ENCODE assay signal across 18 mouse cellular contexts in the genomic region with DNA sequence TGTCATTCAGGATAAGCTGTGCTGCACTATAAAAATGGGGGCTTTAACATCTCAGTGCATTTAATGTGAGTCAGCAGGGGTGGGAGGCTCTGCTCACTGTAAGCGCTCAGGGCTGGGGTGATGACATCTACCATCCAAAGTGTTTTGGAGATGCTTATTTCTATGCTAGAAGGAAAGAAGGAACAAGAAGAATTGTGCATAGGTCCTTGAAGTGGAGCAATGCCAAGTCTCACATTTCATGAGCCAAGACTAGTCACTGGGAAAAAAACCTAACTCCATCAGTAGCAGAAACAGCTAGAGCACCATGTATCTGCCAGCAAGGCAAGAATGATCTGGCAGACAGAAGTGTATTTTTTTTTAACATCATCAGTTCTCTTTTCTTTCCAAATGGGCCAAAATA.
DNase-seq lines count a peak whose midpoint lies in the region; ATAC-seq and TF ChIP-seq lines count a peak whose summit lies in the region.
"Had no signal": no experiment of that assay in that cellular context is flagged by ENCODE, and none has a peak within 500 bp of the region (broad histone marks: within the 10 kb centered on the region; RNA-seq: fewer than 3 reads in every experiment).

No protein-coding gene starts in this region.

- no peaks in the 10 kb centered on the region for H3K27me3 ChIP-seq in forebrain, postnatal 0 days (ENCODE audit: insufficient read depth, low read length)
- H3K27me3 ChIP-seq in forebrain, embryonic 15.5 days: no peaks in the 10 kb centered on the region
- H3K27me3 ChIP-seq: lung, embryonic 15.5 days had no signal

- H3K4me1 ChIP-seq in forebrain, postnatal 0 days (ENCODE audit: insufficient read depth): no peaks in the 10 kb centered on the region
- H3K4me1 ChIP-seq in forebrain, embryonic 15.5 days: no peaks in the 10 kb centered on the region
- H3K4me1 ChIP-seq: lung, embryonic 15.5 days had no signal

- no peak overlapping the region for H3K4me2 ChIP-seq in forebrain, postnatal 0 days (ENCODE audit: low read depth)
- H3K4me2 ChIP-seq in forebrain, embryonic 15.5 days (replicated peaks): no peak overlapping the region
- H3K4me2 ChIP-seq: lung, embryonic 15.5 days had no signal

- peak; percentile 63; the same call in 1 of the 2 replicates for ATAC-seq in forebrain, postnatal 0 days
- no peak for ATAC-seq in forebrain, embryonic 15.5 days (replicated peaks)
- ATAC-seq in monocyte, adult 5-6 weeks (replicated peaks; ENCODE audit: insufficient number of reproducible peaks, low FRiP score, low TSS enrichment, poor library complexity, severe bottlenecking): no peak
- ATAC-seq: inflammation-experienced regulatory T-cells, adult 6 months; midbrain, embryonic 16.5 days had no signal

- H3K4me3 ChIP-seq in forebrain, postnatal 0 days (ENCODE audit: low read depth, low read length): no peak overlapping the region
- H3K4me3 ChIP-seq in forebrain, embryonic 15.5 days: no peak overlapping the region
- H3K4me3 ChIP-seq in left cerebral cortex, adult 2 months: no peak overlapping the region
- H3K4me3 ChIP-seq: gastrocnemius, adult 2 months; heart, adult 2 months; hindbrain, embryonic 10.5 days; lung, embryonic 15.5 days had no signal

- TF ChIP-seq CTCF in forebrain, postnatal 0 days (IDR thresholded peaks at IDR 0.05; ENCODE audit: low read depth): no peak
- no peak for TF ChIP-seq CTCF in left cerebral cortex, adult 2 months (IDR thresholded peaks at IDR 0.05)

- peak; percentile 59 for DNase-seq in forebrain, postnatal 0 days
- DNase-seq in left cerebral cortex, adult 18-20 months (ENCODE audit: low spot score in 2 of 2): peak; percentile 47 to 57
- no peak for DNase-seq in left cerebral cortex, adult 2 months (ENCODE audit: extremely low spot score in 1 of 2, low spot score in 2 of 2)
- DNase-seq in frontal cortex, postnatal 36 days (ENCODE audit: low spot score in 2 of 2): peak; percentile 45 to 80
- DNase-seq in right cerebral cortex, postnatal 25 days: peak; percentile 32
- no peak for DNase-seq in adipocyte (ENCODE audit: low spot score)
- DNase-seq: adrenal gland, postnatal 14 days; cerebellum, adult 9-10 months; gastrocnemius, adult 2 months; heart, adult 2 months; kidney, adult 9 months; thymus, adult 18-20 months had no signal

- H3K27ac ChIP-seq in forebrain, postnatal 0 days (ENCODE audit: low read depth, low read length): no peak overlapping the region
- H3K27ac ChIP-seq in forebrain, embryonic 15.5 days (replicated peaks): no peak overlapping the region
- H3K27ac ChIP-seq in left cerebral cortex, adult 2 months: no peak overlapping the region
- H3K27ac ChIP-seq: gastrocnemius, adult 2 months; heart, adult 2 months; hindbrain, embryonic 10.5 days; lung, embryonic 15.5 days had no signal

- H3K36me3 ChIP-seq in forebrain, postnatal 0 days (ENCODE audit: insufficient read depth): no peaks in the 10 kb centered on the region
- no peaks in the 10 kb centered on the region for H3K36me3 ChIP-seq in forebrain, embryonic 15.5 days
- H3K36me3 ChIP-seq: hindbrain, embryonic 10.5 days; lung, embryonic 15.5 days had no signal

- H3K9ac ChIP-seq in forebrain, postnatal 0 days: no peak overlapping the region
- H3K9ac ChIP-seq in forebrain, embryonic 15.5 days (replicated peaks): no peak overlapping the region
- H3K9ac ChIP-seq: lung, embryonic 15.5 days had no signal

- intact Hi-C loops in left cerebral cortex, adult 2 months (cut with DNase I): no loop called here

- no peaks in the 10 kb centered on the region for H3K9me3 ChIP-seq in forebrain, postnatal 0 days (ENCODE audit: low read length)
- no peaks in the 10 kb centered on the region for H3K9me3 ChIP-seq in forebrain, embryonic 15.5 days
- H3K9me3 ChIP-seq: hindbrain, embryonic 10.5 days; lung, embryonic 15.5 days had no signal

- WGBS in forebrain, postnatal 0 days: 81% methylated on average over 1 of the region's 1 CpGs
- WGBS in forebrain, embryonic 15.5 days: 85% methylated on average over 1 of the region's 1 CpGs

Comparison
In these comparisons a context has a peak if more than half of its experiments do, and no peak if none do; other contexts are left out.
1. DNase-seq: peak in forebrain, postnatal 0 days (single experiment), left cerebral cortex, adult 18-20 months (2 of 2), frontal cortex, postnatal 36 days (2 of 2) and right cerebral cortex, postnatal 25 days (single experiment); none in left cerebral cortex, adult 2 months (0 of 2) and adipocyte (single experiment).